Mouse (Mus musculus): ENCODE results near the gene Tctn3. TPM values are rescaled to one million over a fixed set of nuclear protein-coding genes. Genes with fewer than 3 reads are reported as not detected.
"Not testable (repeated sequence)": the region's sequence is repeated elsewhere in the genome, so short reads cannot be mapped to it uniquely, and the experiment has no call there.

The Tctn3 gene
- polyA plus RNA-seq, 1 experiment from 2014 or later, result 13.6 TPM

DNA sequence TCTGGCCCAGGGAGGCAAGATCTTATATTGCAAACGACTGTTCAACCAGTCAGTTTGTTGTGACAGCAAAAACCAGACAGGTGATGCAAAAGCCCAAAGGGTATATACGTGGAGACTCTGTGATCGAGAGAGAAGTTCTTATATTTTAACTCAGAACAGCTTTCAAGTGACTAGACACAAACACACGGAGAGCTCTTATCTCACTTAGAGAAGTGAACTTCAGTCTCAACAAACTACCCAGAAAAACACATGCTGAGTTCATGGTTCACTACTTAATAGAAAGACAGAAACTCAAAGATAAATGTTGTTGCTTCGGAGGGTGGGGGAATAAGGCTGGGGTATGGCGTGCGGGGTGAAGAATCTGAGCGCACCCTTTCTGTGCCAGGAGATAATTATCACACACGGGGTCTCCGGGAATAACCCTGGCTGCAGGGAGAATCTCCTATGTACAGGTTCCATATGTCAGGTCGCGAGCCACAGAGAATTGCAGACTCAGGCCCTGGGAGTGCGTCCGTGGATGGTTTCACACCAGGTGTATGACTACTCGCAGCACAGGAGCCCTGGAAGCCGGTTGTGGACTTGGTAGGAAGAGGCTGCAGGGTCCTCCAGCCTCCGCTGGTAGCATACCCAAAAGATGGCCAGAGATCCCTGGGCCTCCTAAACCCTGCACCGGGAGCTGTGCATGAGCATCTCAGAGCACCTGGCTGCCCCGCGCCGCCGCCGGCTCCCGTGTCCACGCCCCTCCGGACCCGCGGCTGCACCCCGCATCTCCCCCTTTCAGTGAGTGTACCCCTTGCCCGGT is 24.3 kb downstream of the Tctn3 start:
- ATAC-seq (ENCODE audit: insufficient number of reproducible peaks, insufficient read depth, low FRiP score, low TSS enrichment, low read depth), result peak; percentile 69
- Histone ChIP-seq H3K36me3 (peaks cover 16% of the 10 kb centered on the region), H3K27ac (peak overlapping the region; percentile 53; the same call in 1 of the 2 replicates)

DNA sequence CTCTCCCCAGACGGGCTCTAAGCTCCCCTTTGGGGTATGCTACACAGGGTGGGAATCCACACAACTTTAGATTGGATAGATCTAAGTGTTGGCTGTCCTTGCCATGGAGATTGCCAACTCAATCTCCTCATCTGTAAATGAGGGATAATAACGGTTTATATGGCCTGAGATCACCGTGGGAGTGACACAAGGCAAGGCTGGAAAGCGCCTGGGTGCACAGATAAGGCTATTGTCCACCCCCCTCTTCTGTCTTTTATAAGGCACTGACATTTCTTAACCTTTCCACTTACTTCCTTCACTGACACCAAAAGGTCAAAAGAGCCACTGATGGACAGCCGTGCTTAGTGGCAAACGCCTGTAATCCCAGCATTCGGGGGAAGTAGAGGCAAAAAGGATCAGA is 25.1 kb downstream of the Tctn3 start:
- ATAC-seq (ENCODE audit: insufficient number of reproducible peaks, insufficient read depth, low FRiP score, low TSS enrichment, low read depth), result no peak
- peak overlapping the region; percentile 81 for H3K4me3 ChIP-seq (replicated peaks)
- H3K27me3 ChIP-seq, result no peaks in the 10 kb centered on the region; the same call in 1 of the 2 replicates
- H3K27ac ChIP-seq, result no peak overlapping the region
- H3K4me1 ChIP-seq (replicated peaks), result peaks cover 14% of the 10 kb centered on the region
- 0 out of 2 replicates have a peak overlapping the region, but pooled peaks have one; percentile 72 for H3K9ac ChIP-seq (replicated peaks)
- peak overlapping the region; percentile 73 for H3K4me2 ChIP-seq
- H3K36me3 ChIP-seq, result peaks cover 24% of the 10 kb centered on the region
- no peaks in the 10 kb centered on the region for H3K9me3 ChIP-seq
- 65% methylated on average over 7 of the region's 7 CpGs for WGBS

More for the DNA sequence above, 24.3 kb downstream of the Tctn3 start:
- Histone ChIP-seq H3K9me3 (no peaks in the 10 kb centered on the region), H3K27me3 (no peaks in the 10 kb centered on the region; the same call in 1 of the 2 replicates), H3K9ac (replicated peaks) (peak overlapping the region; percentile 72), H3K4me1 (replicated peaks) (peaks cover 14% of the 10 kb centered on the region), H3K4me2 (peak overlapping the region; percentile 73), H3K4me3 (replicated peaks) (peak overlapping the region; percentile 81)
- WGBS, result 5% methylated on average over 30 of the region's 30 CpGs

DNA sequence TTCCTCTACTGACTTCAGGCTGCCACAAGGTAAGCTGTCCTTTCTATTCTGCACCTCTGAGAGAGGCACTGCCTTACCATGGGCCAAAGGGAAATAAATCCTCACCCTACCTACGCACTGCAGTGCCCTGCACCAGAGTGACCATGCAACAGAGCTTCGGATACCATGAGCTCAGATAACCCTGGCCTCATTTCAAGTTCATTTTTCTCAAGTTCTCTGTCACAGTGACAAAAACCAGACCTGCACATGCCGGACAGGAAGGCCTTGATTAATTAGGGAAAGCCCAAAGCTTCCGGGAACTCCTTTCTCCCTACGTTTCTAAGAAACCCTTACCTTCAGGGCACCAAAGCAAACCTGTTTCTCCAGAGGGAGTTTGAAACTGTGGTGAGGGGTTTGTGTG is 30.4 kb downstream of the Tctn3 start:
- Histone ChIP-seq H3K27ac (no peak overlapping the region), H3K4me3 (replicated peaks) (no peak overlapping the region), H3K27me3 (no peaks in the 10 kb centered on the region), H3K36me3 (peaks cover 76% of the 10 kb centered on the region), H3K9ac (replicated peaks) (no peak overlapping the region), H3K4me2 (no peak overlapping the region), H3K9me3 (no peaks in the 10 kb centered on the region), H3K4me1 (replicated peaks) (0 out of 2 replicates have a peak, but pooled peaks cover under 1% of the 10 kb centered on the region)
- 57% methylated on average over 5 of the region's 5 CpGs for WGBS
- ATAC-seq (ENCODE audit: insufficient number of reproducible peaks, insufficient read depth, low FRiP score, low TSS enrichment, low read depth), result no peak

DNA sequence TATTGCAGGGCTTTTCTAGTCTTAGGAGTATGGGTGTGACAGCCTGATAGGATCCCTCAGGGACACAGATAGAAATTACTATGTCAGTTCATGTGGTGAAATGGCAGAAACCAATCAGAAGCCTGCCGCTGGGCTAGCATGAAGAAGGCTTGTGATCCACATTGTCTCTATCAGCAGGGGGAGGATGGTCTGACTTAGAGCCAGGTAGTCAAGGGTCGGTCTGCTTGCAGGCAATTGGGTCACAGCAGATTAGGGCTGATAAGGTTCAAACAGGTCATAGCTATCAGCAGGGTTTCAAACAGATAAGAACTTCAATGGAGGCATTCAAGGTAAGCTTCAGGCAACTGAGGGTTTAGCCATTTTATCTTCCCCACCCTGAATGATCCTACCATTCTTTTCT is 31.1 kb downstream of the Tctn3 start:
- Histone ChIP-seq H3K27me3 (no peaks in the 10 kb centered on the region), H3K4me3 (replicated peaks) (no peak overlapping the region), H3K4me1 (replicated peaks) (no peaks in the 10 kb centered on the region), H3K36me3 (peaks cover 83% of the 10 kb centered on the region), H3K27ac (no peak overlapping the region), H3K9ac (replicated peaks) (no peak overlapping the region), H3K9me3 (no peaks in the 10 kb centered on the region), H3K4me2 (no peak overlapping the region)
- ATAC-seq (ENCODE audit: insufficient number of reproducible peaks, insufficient read depth, low FRiP score, low TSS enrichment, low read depth), result no peak
- 88% methylated on average over 2 of the region's 2 CpGs for WGBS

DNA sequence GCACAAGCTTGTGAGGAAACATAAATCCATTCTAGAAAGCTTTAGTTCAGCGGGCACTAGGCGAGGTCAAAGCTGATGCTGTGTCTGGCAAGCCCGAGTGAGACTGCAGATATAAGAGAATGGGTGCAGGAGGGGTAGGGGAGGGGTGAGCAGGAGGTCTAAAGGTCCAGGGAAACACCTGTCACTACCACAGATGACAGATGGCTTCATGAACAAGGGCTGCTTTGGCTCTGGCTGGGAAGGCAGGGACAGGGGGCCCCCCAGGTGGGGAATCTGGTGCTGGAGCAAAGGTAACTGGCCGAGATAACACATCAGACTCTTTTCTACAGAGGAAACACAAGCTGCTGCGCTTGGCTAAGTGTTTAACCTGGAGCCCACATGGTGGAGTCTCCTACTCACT is 36.6 kb downstream of the Tctn3 start:
- H3K36me3 ChIP-seq, result peaks cover 100% of the 10 kb centered on the region

DNA sequence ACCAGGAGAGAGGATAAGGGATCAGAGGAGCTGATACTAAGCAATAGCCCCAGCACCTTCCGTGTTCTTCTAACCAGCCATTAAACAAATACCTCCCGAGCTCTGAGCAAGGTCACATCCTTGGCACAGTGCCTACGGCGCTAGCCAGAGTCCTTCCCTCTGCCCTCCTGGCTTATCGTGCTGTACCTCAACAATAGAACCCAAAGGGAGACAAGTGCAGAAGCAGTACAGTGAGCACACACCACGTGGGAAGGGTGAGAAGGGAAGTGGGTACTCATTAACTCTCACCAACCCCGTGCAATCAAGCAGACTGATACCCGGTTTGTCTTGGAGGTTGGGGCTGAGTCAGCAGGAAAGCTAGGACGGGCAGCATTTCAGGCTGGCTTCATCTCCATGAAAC is 41.3 kb downstream of the Tctn3 start:
- H3K9me3 ChIP-seq, result peaks cover 15% of the 10 kb centered on the region
- no peaks in the 10 kb centered on the region for H3K27me3 ChIP-seq
- no peak overlapping the region for H3K27ac ChIP-seq
- H3K9ac ChIP-seq (replicated peaks), result no peak overlapping the region
- H3K36me3 ChIP-seq, result peaks cover 100% of the 10 kb centered on the region
- 98% methylated on average over 9 of the region's 9 CpGs for WGBS
- no peak for ATAC-seq (ENCODE audit: insufficient number of reproducible peaks, insufficient read depth, low FRiP score, low TSS enrichment, low read depth)
- H3K4me1 ChIP-seq (replicated peaks), result no peaks in the 10 kb centered on the region
- H3K4me2 ChIP-seq, result no peak overlapping the region
- no peak overlapping the region for H3K4me3 ChIP-seq (replicated peaks)

More for the DNA sequence above, 36.6 kb downstream of the Tctn3 start:
- Histone ChIP-seq H3K4me2 (no peak overlapping the region), H3K9me3 (peaks cover 4% of the 10 kb centered on the region), H3K9ac (replicated peaks) (no peak overlapping the region), H3K4me3 (replicated peaks) (no peak overlapping the region), H3K27me3 (no peaks in the 10 kb centered on the region), H3K27ac (no peak overlapping the region), H3K4me1 (replicated peaks) (no peaks in the 10 kb centered on the region)
- WGBS, result 87% methylated on average over 5 of the region's 5 CpGs
- ATAC-seq (ENCODE audit: insufficient number of reproducible peaks, insufficient read depth, low FRiP score, low TSS enrichment, low read depth), result no peak

DNA sequence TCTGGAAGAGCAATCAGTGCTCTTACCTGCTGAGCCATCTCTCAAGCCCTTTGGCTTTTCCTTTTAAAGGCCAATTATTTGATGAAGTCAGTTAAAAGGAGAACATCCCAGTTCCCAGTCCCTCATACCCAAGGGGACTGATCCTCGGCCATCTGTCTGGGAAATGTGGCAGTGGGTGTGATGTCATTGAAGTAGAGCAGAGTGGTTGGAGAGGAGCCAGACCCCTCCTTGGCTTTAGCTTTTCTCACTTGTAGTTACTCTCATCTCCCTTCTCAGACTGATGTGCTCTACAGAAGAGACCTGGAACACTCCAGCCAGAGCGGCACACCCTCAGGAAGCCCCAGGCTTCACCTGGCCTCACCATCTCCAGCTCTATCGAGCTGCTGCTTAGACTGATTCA is 44.4 kb downstream of the Tctn3 start:
- no peak overlapping the region for H3K9ac ChIP-seq (replicated peaks)
- no peak overlapping the region for H3K4me2 ChIP-seq
- H3K4me3 ChIP-seq (replicated peaks), result no peak overlapping the region
- no peak overlapping the region for H3K27ac ChIP-seq
- no peaks in the 10 kb centered on the region for H3K27me3 ChIP-seq
- H3K36me3 ChIP-seq, result peaks cover 98% of the 10 kb centered on the region
- H3K4me1 ChIP-seq (replicated peaks), result no peaks in the 10 kb centered on the region
- peaks cover 15% of the 10 kb centered on the region for H3K9me3 ChIP-seq
- WGBS, result 92% methylated on average over 3 of the region's 3 CpGs
- no peak for ATAC-seq (ENCODE audit: insufficient number of reproducible peaks, insufficient read depth, low FRiP score, low TSS enrichment, low read depth)

DNA sequence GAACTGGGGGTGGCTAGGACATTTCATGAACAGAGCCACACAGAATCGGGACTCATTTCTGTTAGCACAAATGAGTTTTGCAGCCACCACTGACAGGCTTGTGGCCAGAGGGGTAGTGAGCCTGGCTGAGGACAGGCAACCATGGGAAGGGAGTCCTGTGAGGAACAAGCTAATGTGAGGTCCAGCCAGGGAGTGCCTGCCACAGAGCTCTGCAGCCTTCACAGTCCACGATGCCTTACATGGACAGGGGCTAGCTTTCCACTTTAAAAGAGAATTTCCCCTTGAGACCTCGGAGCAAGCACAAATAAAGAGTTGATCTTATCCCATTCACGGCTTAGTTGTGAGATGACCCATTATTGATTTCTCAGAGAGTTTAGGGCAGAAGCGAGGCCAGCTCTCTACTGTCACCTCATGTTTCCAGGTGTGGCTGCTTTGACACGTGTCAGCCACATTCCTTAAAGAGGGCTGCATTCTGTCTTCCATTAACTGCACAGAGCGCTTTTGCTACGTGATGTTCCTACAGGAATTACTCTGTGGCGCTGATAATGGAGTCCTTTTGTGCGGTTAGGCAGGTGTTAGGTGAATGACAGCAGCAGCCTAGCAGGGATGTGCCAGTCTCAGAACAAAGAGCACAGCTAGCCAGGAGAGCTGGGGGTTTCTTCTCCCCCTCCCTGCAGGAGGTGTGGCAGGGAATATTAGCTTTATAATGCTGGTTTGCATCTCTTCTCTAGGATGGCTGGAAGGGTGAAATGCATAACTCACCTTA is 48.0 kb downstream of the Tctn3 start:
- Histone ChIP-seq H3K4me2 (no peak overlapping the region), H3K4me3 (replicated peaks) (no peak overlapping the region), H3K4me1 (replicated peaks) (no peaks in the 10 kb centered on the region), H3K9ac (replicated peaks) (no peak overlapping the region), H3K9me3 (no peaks in the 10 kb centered on the region), H3K36me3 (peaks cover 74% of the 10 kb centered on the region), H3K27ac (no peak overlapping the region), H3K27me3 (no peaks in the 10 kb centered on the region)
- ATAC-seq (ENCODE audit: insufficient number of reproducible peaks, insufficient read depth, low FRiP score, low TSS enrichment, low read depth), result no peak
- WGBS, result 87% methylated on average over 10 of the region's 10 CpGs

DNA sequence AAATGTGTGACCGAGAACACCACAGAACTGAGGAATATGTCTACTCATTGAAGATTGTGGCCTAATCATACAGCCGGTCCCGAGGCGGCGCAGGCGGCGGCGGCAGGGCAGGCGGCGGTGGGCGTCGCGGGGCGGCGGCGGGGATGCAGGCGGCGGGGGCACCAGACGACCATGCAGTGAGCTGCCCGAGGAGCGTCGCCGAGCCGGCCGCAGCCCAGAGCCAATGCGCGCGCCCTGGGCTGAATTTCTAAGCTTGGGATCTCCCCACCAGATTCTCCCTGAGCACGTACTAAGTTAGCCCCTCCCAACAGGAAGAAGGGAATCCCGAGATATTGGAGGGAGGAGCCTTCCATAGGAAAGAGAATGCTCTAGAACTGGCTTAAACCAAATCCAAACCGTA is 50.5 kb downstream of the Tctn3 start:
- H3K9ac ChIP-seq (replicated peaks); H3K4me1 ChIP-seq (replicated peaks); H3K9me3 ChIP-seq; H3K27ac ChIP-seq; H3K4me2 ChIP-seq; H3K27me3 ChIP-seq; H3K4me3 ChIP-seq (replicated peaks); ATAC-seq (ENCODE audit: insufficient number of reproducible peaks, insufficient read depth, low FRiP score, low TSS enrichment, low read depth): not testable (repeated sequence)
- peaks cover 69% of the 10 kb centered on the region for H3K36me3 ChIP-seq
- WGBS, result 76% methylated on average over 18 of the region's 31 CpGs

DNA sequence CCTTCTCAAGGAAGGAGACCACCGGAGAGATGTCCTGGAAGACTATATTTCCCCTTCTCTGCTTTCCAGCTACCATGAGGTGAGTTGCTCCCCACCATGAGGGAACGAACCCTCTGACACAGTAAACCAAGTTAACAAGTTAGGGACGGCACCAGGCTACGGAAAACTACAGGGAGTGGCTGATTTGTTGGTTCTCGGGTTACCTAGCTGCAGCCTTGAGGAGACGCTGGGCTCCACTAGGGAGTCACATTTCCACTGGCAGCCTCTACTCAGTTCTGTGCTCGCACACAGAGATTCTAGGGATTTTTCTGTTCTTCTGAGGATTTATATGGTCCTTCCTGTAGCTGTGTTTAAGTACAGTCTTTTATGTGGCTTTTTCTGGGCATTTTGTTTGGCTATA is 56.0 kb downstream of the Tctn3 start:
- no peak for ATAC-seq (ENCODE audit: insufficient number of reproducible peaks, insufficient read depth, low FRiP score, low TSS enrichment, low read depth)
- WGBS, result 45% methylated on average over 7 of the region's 7 CpGs
- Histone ChIP-seq H3K27me3 (no peaks in the 10 kb centered on the region), H3K4me1 (replicated peaks) (no peaks in the 10 kb centered on the region; the same call in 1 of the 2 replicates), H3K9ac (replicated peaks) (no peak overlapping the region), H3K27ac (no peak overlapping the region), H3K4me2 (no peak overlapping the region), H3K36me3 (peaks cover 73% of the 10 kb centered on the region), H3K9me3 (no peaks in the 10 kb centered on the region; the same call in 1 of the 2 replicates), H3K4me3 (replicated peaks) (no peak overlapping the region)

DNA sequence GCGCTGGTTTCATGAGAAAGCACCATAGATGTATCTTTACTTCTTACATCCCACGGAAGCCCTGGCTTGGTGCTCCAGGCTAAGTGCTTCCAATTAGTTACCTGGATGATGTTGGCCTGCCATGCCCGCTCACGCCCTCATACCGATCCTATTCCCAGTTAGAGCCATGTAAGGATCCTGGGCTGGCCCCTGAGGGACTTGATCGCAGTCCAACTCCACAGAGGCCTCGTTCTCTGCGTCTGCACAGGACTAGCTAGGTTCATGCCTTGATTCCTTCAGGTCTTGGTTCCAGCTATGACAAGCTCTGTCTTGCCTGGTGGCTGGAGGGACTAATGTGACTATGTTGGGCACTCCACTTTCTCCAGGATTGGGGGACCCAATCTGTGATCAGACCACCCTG is 56.9 kb downstream of the Tctn3 start:
- Histone ChIP-seq H3K27ac (no peak overlapping the region), H3K9ac (replicated peaks) (no peak overlapping the region), H3K9me3 (no peaks in the 10 kb centered on the region; the same call in 1 of the 2 replicates), H3K4me2 (no peak overlapping the region), H3K36me3 (peaks cover 82% of the 10 kb centered on the region), H3K4me3 (replicated peaks) (no peak overlapping the region), H3K4me1 (replicated peaks) (no peaks in the 10 kb centered on the region; the same call in 1 of the 2 replicates), H3K27me3 (no peaks in the 10 kb centered on the region)
- 94% methylated on average over 8 of the region's 8 CpGs for WGBS
- ATAC-seq (ENCODE audit: insufficient number of reproducible peaks, insufficient read depth, low FRiP score, low TSS enrichment, low read depth), result no peak

All from limb, embryonic 12.5 days (tissue).